Mouse (Mus musculus): ENCODE data around the gene Vmn2r108. TPM values are rescaled to one million over a fixed set of nuclear protein-coding genes. Genes with fewer than 3 reads are reported as not detected.
"Not testable (repeated sequence)": the region's sequence is repeated elsewhere in the genome, so short reads cannot be mapped to it uniquely, and the experiment has no call there.

Vmn2r108 gene
- not detected in 2 replicates for polyA plus RNA-seq (2015; fragmentation: Nextera tagmentation; extraction: Ambion mirVana)

GRCm38 (mm10) chr17:20481231-20481630 is at the start of gene Vmn2r108:
TSS of gene Vmn2r108 (minus strand) at chr17:20481331.
- no peak for ATAC-seq (ENCODE audit: low FRiP score, low read depth)
- Histone ChIP-seq H3K4me2 (replicated peaks) (no peak within 1 kb of the TSS), H3K4me1 (no peaks in the 10 kb centered on the region), H3K27ac (no peak within 1 kb of the TSS), H3K27me3 (no peaks in the 10 kb centered on the region), H3K9me3 (peaks cover 4% of the 10 kb centered on the region; the same call in 1 of the 2 replicates), H3K4me3 (no peak within 1 kb of the TSS), H3K36me3 (no peaks in the 10 kb centered on the region), H3K9ac (no peak within 1 kb of the TSS)

- H3K9me3 ChIP-seq = peaks cover 16% of the 10 kb centered on the region
- H3K27me3 ChIP-seq; ATAC-seq (ENCODE audit: low FRiP score, low read depth); H3K36me3 ChIP-seq; H3K4me3 ChIP-seq; H3K9ac ChIP-seq; H3K27ac ChIP-seq; H3K4me1 ChIP-seq; H3K4me2 ChIP-seq (replicated peaks): not testable (repeated sequence)
Observed at GRCm38 (mm10) chr17:20508247-20508646, 27.1 kb upstream of the Vmn2r108 start.

- no peak within 1 kb of the TSS for H3K27ac ChIP-seq
- no peak within 1 kb of the TSS for H3K4me3 ChIP-seq
- no peaks in the 10 kb centered on the region for H3K4me1 ChIP-seq
- H3K27me3 ChIP-seq = no peaks in the 10 kb centered on the region
- H3K9ac ChIP-seq = no peak within 1 kb of the TSS
- ATAC-seq (ENCODE audit: low FRiP score, low read depth) = no peak
- no peak within 1 kb of the TSS for H3K4me2 ChIP-seq (replicated peaks)
- peaks cover 3% of the 10 kb centered on the region; the same call in 1 of the 2 replicates for H3K9me3 ChIP-seq
- no peaks in the 10 kb centered on the region for H3K36me3 ChIP-seq
Observed at GRCm38 (mm10) chr17:20497858-20498257, 16.7 kb upstream of the Vmn2r108 start, which contains the start of gene Vmn1r225. TSS of gene Vmn1r225 (plus strand) at chr17:20498158.

GRCm38 (mm10) chr17:20473311-20473710 is 7.8 kb downstream of the Vmn2r108 start:
- Histone ChIP-seq H3K4me3 (no peak overlapping the region), H3K27ac (no peak overlapping the region), H3K36me3 (no peaks in the 10 kb centered on the region), H3K4me1 (no peaks in the 10 kb centered on the region), H3K4me2 (replicated peaks) (no peak overlapping the region), H3K9me3 (peaks cover 4% of the 10 kb centered on the region; the same call in 1 of the 2 replicates), H3K27me3 (no peaks in the 10 kb centered on the region), H3K9ac (no peak overlapping the region)
- ATAC-seq (ENCODE audit: low FRiP score, low read depth) = no peak
- WGBS = 70% methylated on average over 3 of the region's 3 CpGs

GRCm38 (mm10) chr17:20439263-20439662 is 41.9 kb downstream of the Vmn2r108 start:
- Histone ChIP-seq H3K4me1 (no peaks in the 10 kb centered on the region), H3K9ac (no peak overlapping the region), H3K9me3 (peaks cover 32% of the 10 kb centered on the region), H3K4me3 (no peak overlapping the region), H3K27ac (no peak overlapping the region), H3K27me3 (no peaks in the 10 kb centered on the region), H3K36me3 (no peaks in the 10 kb centered on the region), H3K4me2 (replicated peaks) (no peak overlapping the region)
- ATAC-seq (ENCODE audit: low FRiP score, low read depth) = no peak

- Histone ChIP-seq H3K9me3 (0 out of 2 replicates have a peak, but pooled peaks cover 3% of the 10 kb centered on the region), H3K36me3 (no peaks in the 10 kb centered on the region), H3K4me3 (no peak within 1 kb of the TSS), H3K9ac (no peak within 1 kb of the TSS), H3K4me2 (replicated peaks) (no peak within 1 kb of the TSS), H3K4me1 (no peaks in the 10 kb centered on the region), H3K27ac (no peak within 1 kb of the TSS), H3K27me3 (no peaks in the 10 kb centered on the region)
- 21% methylated on average over 1 of the region's 1 CpGs for WGBS
- no peak for ATAC-seq (ENCODE audit: low FRiP score, low read depth)
Observed at GRCm38 (mm10) chr17:20413846-20414245, 67.3 kb downstream of the Vmn2r108 start, which contains the start of gene Vmn1r224. TSS of gene Vmn1r224 (plus strand) at chr17:20414146.

Other genes with a start within 250 kb of the Vmn2r108 start
- gene Vmn2r105, start 246.3 kb downstream of the Vmn2r108 start, polyA plus RNA-seq (2015; fragmentation: Nextera tagmentation; extraction: Ambion mirVana) = not detected in 2 replicates
- not detected in 2 replicates for gene Vmn2r106, start 195.8 kb downstream of the Vmn2r108 start, polyA plus RNA-seq (2015; fragmentation: Nextera tagmentation; extraction: Ambion mirVana)
- not detected in 2 replicates for gene Vmn2r107, start 136.1 kb downstream of the Vmn2r108 start, polyA plus RNA-seq (2015; fragmentation: Nextera tagmentation; extraction: Ambion mirVana)
- gene Vmn1r224, start 67.2 kb downstream of the Vmn2r108 start, polyA plus RNA-seq (2015; fragmentation: Nextera tagmentation; extraction: Ambion mirVana) = not detected in 2 replicates
- not detected in 2 replicates for gene Vmn1r225, start 16.8 kb upstream of the Vmn2r108 start, polyA plus RNA-seq (2015; fragmentation: Nextera tagmentation; extraction: Ambion mirVana)
- gene Vmn2r109, start 83.4 kb upstream of the Vmn2r108 start, polyA plus RNA-seq (2015; fragmentation: Nextera tagmentation; extraction: Ambion mirVana) = not detected in 2 replicates
- 0.03 TPM in 2 replicates for gene Vmn2r110, start 115.1 kb upstream of the Vmn2r108 start, polyA plus RNA-seq (2015; fragmentation: Nextera tagmentation; extraction: Ambion mirVana)
- gene Fpr-rs3, start 143.5 kb upstream of the Vmn2r108 start, polyA plus RNA-seq (2015; fragmentation: Nextera tagmentation; extraction: Ambion mirVana) = not detected in 2 replicates
- not detected in 2 replicates for gene Vmn1r226, start 201.5 kb upstream of the Vmn2r108 start, polyA plus RNA-seq (2015; fragmentation: Nextera tagmentation; extraction: Ambion mirVana)
- gene Vmn1r227, start 248.5 kb upstream of the Vmn2r108 start, polyA plus RNA-seq (2015; fragmentation: Nextera tagmentation; extraction: Ambion mirVana) = not detected in 2 replicates

Measured in limb, embryonic 13.5 days (tissue).